Mouse (Mus musculus) liver, embryonic 14.5 days (tissue): ENCODE data around the gene Ccdc32.

Source experiments
- CTCF ChIP-seq: IDR thresholded peaks from 2 replicates; pipeline ENCODE4 v1.5.1; 2016; ENCODE audit warnings: antibody characterized with exemption, low read depth, control low read depth
- EP300 ChIP-seq: IDR thresholded peaks from 2 replicates; pipeline ENCODE4 v1.6.1; 2016; ENCODE audit warnings: antibody characterized with exemption, low read depth

GRCm38 (mm10) chr2:119019538-119019937 is 9.7 kb downstream of the Ccdc32 start:
- no peak for TF ChIP-seq CTCF
- TF ChIP-seq EP300 = no peak
